Mouse (Mus musculus) limb, embryonic 11.5 days (tissue): Measurements from ENCODE around the gene Cdh11. TPM values are rescaled to one million over a fixed set of nuclear protein-coding genes. Genes with fewer than 3 reads are reported as not detected.
"Not testable (repeated sequence)": the region's sequence is repeated elsewhere in the genome, so short reads cannot be mapped to it uniquely, and the experiment has no call there.

Source experiments
- ATAC-seq: fragments of 200-750 bp; cut with Nextera tagmentation; 2 replicates; pipeline ENCODE4 v1.8.0; 2017; ENCODE audit warnings: low read depth; ENCODE audit not compliant: insufficient number of reproducible peaks, low FRiP score, low TSS enrichment
- DNase-seq: peaks from one replicate; pipeline ENCODE4 v3.0.0-alpha.2; 2015; ENCODE audit warnings: low spot score
- H3K27ac ChIP-seq: fragments of 300-500 bp; sonication (generic); replicated peaks from 2 replicates; pipeline ENCODE4 v1.5.1; 2014; ENCODE audit warnings: low read depth, mild to moderate bottlenecking, low read length
- H3K27me3 ChIP-seq: fragments of 300-500 bp; sonication (generic); 2 replicates; pipeline ENCODE4 v1.6.1; 2014; ENCODE audit warnings: mild to moderate bottlenecking, low read length, mixed read lengths; ENCODE audit not compliant: control insufficient read depth, insufficient read depth
- H3K36me3 ChIP-seq: fragments of 300-500 bp; sonication (generic); 2 replicates; pipeline ENCODE4 v1.6.1; 2014; ENCODE audit warnings: mild to moderate bottlenecking, low read length, moderate library complexity, mixed read lengths; ENCODE audit not compliant: control insufficient read depth, insufficient read depth
- H3K4me1 ChIP-seq: fragments of 300-500 bp; sonication (generic); 2 replicates; pipeline ENCODE4 v1.6.1; 2014; ENCODE audit warnings: low read length, mixed read lengths; ENCODE audit not compliant: control insufficient read depth, insufficient read depth
- H3K4me2 ChIP-seq: fragments of 300-500 bp; sonication (generic); 2 replicates; pipeline ENCODE4 v1.6.1; 2014; ENCODE audit warnings: low read depth, mild to moderate bottlenecking, moderate library complexity; ENCODE audit not compliant: severe bottlenecking
- H3K4me3 ChIP-seq: fragments of 300-500 bp; sonication (generic); 2 replicates; pipeline ENCODE4 v1.5.1; 2014; ENCODE audit warnings: low read depth, low read length
- H3K9ac ChIP-seq: fragments of 300-500 bp; sonication (generic); 2 replicates; pipeline ENCODE4 v1.6.1; 2014; ENCODE audit warnings: mild to moderate bottlenecking, low read length
- H3K9me3 ChIP-seq: fragments of 300-500 bp; sonication (generic); 2 replicates; pipeline ENCODE4 v1.6.1; 2016; ENCODE audit warnings: low read length; ENCODE audit not compliant: control insufficient read depth
- WGBS: fragments of 180-500 bp; shearing (Covaris S2); extraction: QIAGEN DNeasy Blood & Tissue Kit; methylation state at CpG from one replicate; pipeline ENCODE4 v1.1.7; 2014; 5-methylcytosine and 5-hydroxymethylcytosine counted together
- polyA plus RNA-seq: library from polyadenylated mRNA; unstranded; fragments of >200 nt; fragmentation: Nextera tagmentation; extraction: Ambion mirVana; gene quantifications from 2 replicates; pipeline ENCODE4 v1.2.1, GENCODE M21; 2014

The Cdh11 gene
- polyA plus RNA-seq, 1 experiment from 2014 or later: 160 TPM

- H3K4me1 ChIP-seq: peaks cover 4% of the 10 kb centered on the region; the same call in 1 of the 2 replicates
- H3K36me3 ChIP-seq: no peaks in the 10 kb centered on the region
- no peak overlapping the region for H3K4me3 ChIP-seq
- ATAC-seq: no peak
- H3K27me3 ChIP-seq: no peaks in the 10 kb centered on the region
- 43% methylated on average over 1 of the region's 1 CpGs for WGBS
- no peak overlapping the region for H3K27ac ChIP-seq
- H3K9ac ChIP-seq: no peak overlapping the region
- H3K4me2 ChIP-seq: no peak overlapping the region
- no peaks in the 10 kb centered on the region for H3K9me3 ChIP-seq
- DNase-seq: no peak
Observed at GRCm38 (mm10) chr8:102693465-102693864, 92.0 kb downstream of the Cdh11 start.

GRCm38 (mm10) chr8:102685491-102685890 is 100.0 kb downstream of the Cdh11 start:
- ATAC-seq, H3K36me3 ChIP-seq, H3K27me3 ChIP-seq, H3K4me2 ChIP-seq, H3K4me1 ChIP-seq, H3K27ac ChIP-seq, DNase-seq, H3K4me3 ChIP-seq, H3K9ac ChIP-seq, H3K9me3 ChIP-seq: not testable (repeated sequence)
- 91% methylated on average over 7 of the region's 7 CpGs for WGBS

- Histone ChIP-seq H3K4me3 (no peak overlapping the region), H3K4me2 (no peak overlapping the region), H3K9me3 (no peaks in the 10 kb centered on the region), H3K27me3 (no peaks in the 10 kb centered on the region), H3K27ac (no peak overlapping the region), H3K36me3 (no peaks in the 10 kb centered on the region), H3K9ac (no peak overlapping the region), H3K4me1 (no peaks in the 10 kb centered on the region)
- ATAC-seq (no peak), DNase-seq (no peak)
- WGBS: 76% methylated on average over 11 of the region's 11 CpGs
Observed at GRCm38 (mm10) chr8:102685023-102685422, 100.4 kb downstream of the Cdh11 start.

GRCm38 (mm10) chr8:102677148-102677547 is 108.3 kb downstream of the Cdh11 start:
- no peak for ATAC-seq
- 93% methylated on average over 3 of the region's 3 CpGs for WGBS

GRCm38 (mm10) chr8:102664561-102664960 is 120.9 kb downstream of the Cdh11 start:
- H3K4me1 ChIP-seq, H3K9ac ChIP-seq, H3K36me3 ChIP-seq, H3K27ac ChIP-seq, H3K9me3 ChIP-seq, H3K4me2 ChIP-seq, DNase-seq, H3K4me3 ChIP-seq, H3K27me3 ChIP-seq, ATAC-seq: not testable (repeated sequence)
- WGBS: 87% methylated on average over 5 of the region's 5 CpGs

More at GRCm38 (mm10) chr8:102677148-102677547, 108.3 kb downstream of the Cdh11 start:
- H3K36me3 ChIP-seq: 0 out of 2 replicates have a peak, but pooled peaks cover 2% of the 10 kb centered on the region
- no peak for DNase-seq
- no peak overlapping the region for H3K4me2 ChIP-seq
- H3K4me1 ChIP-seq: no peaks in the 10 kb centered on the region
- no peaks in the 10 kb centered on the region for H3K9me3 ChIP-seq
- H3K27me3 ChIP-seq: no peaks in the 10 kb centered on the region
- H3K4me3 ChIP-seq: no peak overlapping the region
- no peak overlapping the region for H3K9ac ChIP-seq
- H3K27ac ChIP-seq: no peak overlapping the region

GRCm38 (mm10) chr8:102656529-102656928 is 128.9 kb downstream of the Cdh11 start:
- H3K4me3 ChIP-seq: no peak overlapping the region
- H3K27ac ChIP-seq: no peak overlapping the region
- no peaks in the 10 kb centered on the region for H3K27me3 ChIP-seq
- H3K4me2 ChIP-seq: no peak overlapping the region
- ATAC-seq (no peak), DNase-seq (no peak)
- no peaks in the 10 kb centered on the region for H3K4me1 ChIP-seq
- H3K9me3 ChIP-seq: no peaks in the 10 kb centered on the region
- 99% methylated on average over 2 of the region's 2 CpGs for WGBS
- no peak overlapping the region for H3K9ac ChIP-seq
- H3K36me3 ChIP-seq: peaks cover 6% of the 10 kb centered on the region; the same call in 1 of the 2 replicates

GRCm38 (mm10) chr8:102651964-102652363 is 133.5 kb downstream of the Cdh11 start:
- no peaks in the 10 kb centered on the region for H3K36me3 ChIP-seq
- WGBS: 92% methylated on average over 4 of the region's 4 CpGs
- no peak overlapping the region for H3K9ac ChIP-seq
- H3K27me3 ChIP-seq: no peaks in the 10 kb centered on the region
- H3K4me1 ChIP-seq: no peaks in the 10 kb centered on the region
- DNase-seq (no peak), ATAC-seq (no peak)
- H3K9me3 ChIP-seq: no peaks in the 10 kb centered on the region
- H3K27ac ChIP-seq: no peak overlapping the region
- H3K4me3 ChIP-seq: no peak overlapping the region
- H3K4me2 ChIP-seq: no peak overlapping the region

- H3K9me3 ChIP-seq: no peaks in the 10 kb centered on the region
- H3K4me2 ChIP-seq: no peak overlapping the region
- H3K4me1 ChIP-seq: no peaks in the 10 kb centered on the region
- ATAC-seq: no peak
- H3K9ac ChIP-seq: no peak overlapping the region
- H3K27ac ChIP-seq: no peak overlapping the region
- DNase-seq: no peak
- H3K4me3 ChIP-seq: no peak overlapping the region
- 95% methylated on average over 3 of the region's 3 CpGs for WGBS
- H3K36me3 ChIP-seq: no peaks in the 10 kb centered on the region
- H3K27me3 ChIP-seq: no peaks in the 10 kb centered on the region
Observed at GRCm38 (mm10) chr8:102627151-102627550, 158.3 kb downstream of the Cdh11 start.

- Histone ChIP-seq H3K9ac (no peak overlapping the region), H3K36me3 (no peaks in the 10 kb centered on the region), H3K27ac (no peak overlapping the region), H3K4me1 (no peaks in the 10 kb centered on the region), H3K9me3 (no peaks in the 10 kb centered on the region), H3K4me3 (no peak overlapping the region), H3K4me2 (no peak overlapping the region), H3K27me3 (no peaks in the 10 kb centered on the region)
- DNase-seq (no peak), ATAC-seq (no peak)
- WGBS: 86% methylated on average over 4 of the region's 4 CpGs
Observed at GRCm38 (mm10) chr8:102612146-102612545, 173.3 kb downstream of the Cdh11 start.
